Mouse (Mus musculus): ENCODE results near the gene Prr36.

- TF ChIP-seq TAL1 (IDR thresholded peaks at IDR 0.05; ENCODE audit: low read length), result no peak
- no peak for TF ChIP-seq GATA1 (IDR thresholded peaks at IDR 0.05; ENCODE audit: low read length)
Measured at GRCm38 (mm10) chr8:4213210-4214005, 3.9 kb downstream of the Prr36 start.
